Mouse (Mus musculus): ENCODE measurements around the gene Gstm3.

Gene Gstm3

DNA sequence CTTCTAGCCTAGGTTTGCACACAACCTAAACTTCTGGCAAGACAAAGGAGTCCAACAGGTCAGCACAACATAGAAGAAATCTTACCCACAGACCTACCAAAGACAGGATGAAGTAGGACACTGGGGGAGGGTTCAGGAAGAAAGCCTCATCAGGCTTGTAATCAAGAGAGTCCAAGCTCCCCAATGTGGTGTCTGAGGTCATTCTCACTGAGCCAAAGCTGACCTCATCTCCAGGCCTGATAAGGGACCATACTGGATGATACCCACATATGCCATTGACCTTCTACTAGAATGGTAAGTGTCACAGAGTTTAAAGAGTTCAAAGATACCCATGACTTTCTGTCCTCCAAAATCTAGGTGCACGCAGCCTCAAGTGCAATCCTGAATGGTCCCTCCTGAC lies 5.2 kb upstream of the Gstm3 start:
- 100% methylated on average over 1 of the region's 1 CpGs for WGBS

DNA sequence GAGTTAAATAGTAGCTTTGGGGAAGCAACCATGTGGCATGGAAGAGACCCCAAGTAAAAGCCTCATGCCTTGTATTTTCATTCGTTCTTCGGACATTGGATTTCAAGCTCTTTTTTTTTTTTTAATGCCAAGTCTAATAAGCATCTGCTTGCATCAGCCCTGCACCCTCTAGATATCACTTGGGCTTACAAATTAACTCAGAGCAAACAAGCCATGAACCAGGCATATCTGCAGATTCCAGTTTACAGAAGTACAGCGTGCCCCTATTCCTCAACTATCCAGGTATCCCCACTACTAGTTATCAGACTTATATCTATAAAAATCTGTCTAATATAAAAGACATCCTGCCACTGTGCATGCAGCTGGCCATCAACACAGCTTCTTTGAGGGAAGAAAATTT lies 3.0 kb upstream of the Gstm3 start:
- over 99% methylated on average over 3 of the region's 3 CpGs for WGBS

DNA sequence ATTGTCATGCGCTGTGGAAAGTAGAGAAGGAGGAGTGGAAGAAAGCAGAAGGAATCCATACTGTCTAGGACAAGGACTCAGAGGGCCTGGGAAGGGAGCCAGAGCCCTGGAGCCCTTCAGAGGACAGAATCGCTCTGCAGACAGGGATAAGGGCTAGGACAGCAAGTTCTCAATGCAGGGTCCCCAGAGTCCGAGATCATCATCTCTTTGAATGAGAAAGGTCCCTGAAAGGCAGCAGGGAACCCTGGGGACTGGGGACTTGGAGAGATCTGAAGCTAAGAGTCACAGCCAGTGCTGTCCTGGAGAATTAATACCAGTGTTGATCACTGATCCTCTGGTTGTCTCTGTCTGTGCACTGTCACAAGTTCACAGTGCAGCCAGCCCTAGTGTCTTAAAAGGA lies 2.0 kb upstream of the Gstm3 start:
- 82% methylated on average over 3 of the region's 3 CpGs for WGBS

DNA sequence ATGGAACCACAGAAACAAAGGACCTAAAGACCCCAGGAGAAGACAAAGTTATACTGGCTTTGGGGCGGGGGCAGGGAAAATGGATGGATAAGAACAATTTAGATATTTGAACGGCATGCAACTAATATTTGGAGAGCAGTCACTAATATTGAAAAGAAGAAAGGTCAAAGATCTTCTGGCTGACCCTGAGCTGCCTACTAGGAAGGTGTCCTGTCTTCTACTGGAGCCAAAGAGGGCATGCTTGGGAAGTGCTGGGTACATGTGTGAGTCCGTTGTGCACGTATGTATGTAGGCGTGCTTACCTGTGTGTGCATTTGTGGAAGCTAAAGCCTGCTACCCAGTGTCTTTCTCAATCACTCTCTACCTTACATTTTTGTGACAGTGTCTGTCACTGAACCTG lies 2.5 kb downstream of the Gstm3 start:
- WGBS, result 96% methylated on average over 5 of the region's 5 CpGs

DNA sequence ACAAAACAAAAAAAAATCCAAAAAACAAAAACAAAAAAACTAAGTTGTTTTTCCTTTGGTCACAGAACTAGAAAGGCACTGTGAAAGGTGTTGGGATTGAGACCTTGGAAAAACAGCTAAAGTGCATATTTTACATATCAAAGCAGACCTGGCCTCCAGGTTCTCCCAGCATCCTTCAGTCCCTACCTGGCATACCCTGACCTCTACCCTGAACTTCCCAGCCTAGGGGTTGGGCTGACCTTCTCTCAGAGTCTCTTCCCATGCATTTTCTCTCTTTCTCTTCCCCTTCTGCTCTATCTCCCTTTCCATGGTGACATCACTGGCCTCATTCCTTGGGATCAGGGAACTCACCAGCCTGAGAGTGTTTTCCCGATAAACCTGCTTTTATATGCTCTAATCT lies 3.5 kb downstream of the Gstm3 start:
- 88% methylated on average over 1 of the region's 1 CpGs for WGBS

DNA sequence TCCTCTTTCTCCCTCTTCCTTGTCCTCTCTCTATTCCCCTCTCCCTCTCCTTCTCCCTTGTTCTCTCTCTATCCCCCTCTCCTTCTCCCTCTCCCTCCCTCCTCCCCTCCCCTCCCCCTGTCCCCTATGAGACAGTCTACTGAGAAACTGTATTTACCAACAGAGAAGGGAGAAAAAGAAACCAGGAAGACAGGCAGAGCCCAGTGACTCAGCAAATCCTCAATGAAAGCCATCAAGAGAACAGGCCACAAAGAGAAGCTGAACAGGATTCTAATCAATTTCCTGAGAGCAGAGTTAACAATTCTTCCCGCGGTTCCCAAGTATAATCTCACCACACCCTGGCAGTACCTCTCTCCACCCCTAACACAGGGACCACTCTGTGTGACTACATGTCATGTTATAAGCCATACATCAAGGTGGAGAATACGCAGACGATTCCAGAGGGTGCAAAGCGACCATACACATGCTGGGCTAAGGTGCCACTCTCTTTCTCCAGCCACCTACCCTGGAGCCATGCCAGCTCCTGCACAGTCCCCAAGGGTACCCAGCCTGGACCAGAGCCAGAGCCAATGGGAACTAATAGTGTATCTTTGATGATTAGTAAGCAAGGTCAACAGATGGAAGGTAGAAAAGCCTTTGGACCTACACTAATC lies 4.3 kb downstream of the Gstm3 start:
- WGBS, result 63% methylated on average over 5 of the region's 5 CpGs

DNA sequence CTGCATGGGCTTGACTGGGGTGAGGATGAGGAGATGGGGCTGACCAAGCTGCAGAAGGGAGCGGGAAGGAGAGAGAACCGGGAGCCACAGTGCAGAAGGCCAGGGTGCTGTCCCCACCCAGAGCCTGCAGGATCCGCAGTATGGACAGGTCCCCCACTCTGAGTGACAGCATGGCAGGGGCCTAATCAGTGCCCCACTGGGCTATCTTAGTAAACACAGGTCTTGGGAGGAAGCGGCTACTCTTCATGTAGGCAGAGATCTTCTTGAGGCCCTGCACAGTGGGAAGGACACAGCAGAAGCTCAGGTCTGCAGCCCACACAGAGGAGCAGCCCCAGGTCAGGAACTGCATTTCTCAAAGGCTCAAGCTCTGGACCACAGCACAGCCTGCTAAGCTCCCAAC lies 5.1 kb downstream of the Gstm3 start:
- WGBS, result 94% methylated on average over 4 of the region's 4 CpGs

DNA sequence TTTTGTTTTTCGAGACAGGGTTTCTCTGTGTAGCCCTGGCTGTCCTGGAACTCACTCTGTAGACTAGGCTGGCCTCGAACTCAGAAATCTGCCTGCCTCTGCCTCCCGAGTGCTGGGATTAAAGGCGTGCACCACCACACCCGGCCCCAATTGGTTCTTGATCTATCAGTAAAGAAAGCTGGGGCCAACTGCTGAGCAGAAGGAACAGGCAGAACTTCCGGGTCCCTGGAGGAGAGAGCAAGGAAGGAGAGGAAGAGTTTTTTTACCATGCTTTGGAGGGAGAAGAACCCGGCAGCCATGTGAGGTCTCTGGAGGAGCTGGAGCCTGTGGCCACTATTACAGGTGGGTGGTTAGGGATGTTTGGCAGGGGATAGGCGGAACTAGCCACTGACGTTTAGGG lies 13.8 kb downstream of the Gstm3 start:
- WGBS, result 90% methylated on average over 9 of the region's 9 CpGs

DNA sequence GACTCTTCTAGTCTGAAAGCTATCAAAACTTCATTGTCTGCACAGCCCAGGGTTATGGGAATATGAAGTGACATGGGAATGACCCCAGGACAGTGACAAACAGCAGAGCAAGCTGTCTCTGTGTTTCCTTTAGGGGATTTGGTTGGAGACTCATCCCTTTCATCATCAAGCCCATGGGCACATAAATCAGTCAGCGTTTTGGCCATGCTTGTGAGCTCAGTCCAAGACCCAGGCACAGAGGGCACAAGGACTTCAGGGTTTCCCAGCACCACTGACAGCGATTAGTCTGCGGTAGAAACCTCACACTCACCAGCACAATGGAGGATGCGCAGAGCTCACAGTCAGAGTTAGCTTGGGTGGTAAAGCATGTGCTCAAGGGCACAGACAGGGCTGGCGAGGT lies 15.2 kb downstream of the Gstm3 start:
- 92% methylated on average over 5 of the region's 5 CpGs for WGBS

DNA sequence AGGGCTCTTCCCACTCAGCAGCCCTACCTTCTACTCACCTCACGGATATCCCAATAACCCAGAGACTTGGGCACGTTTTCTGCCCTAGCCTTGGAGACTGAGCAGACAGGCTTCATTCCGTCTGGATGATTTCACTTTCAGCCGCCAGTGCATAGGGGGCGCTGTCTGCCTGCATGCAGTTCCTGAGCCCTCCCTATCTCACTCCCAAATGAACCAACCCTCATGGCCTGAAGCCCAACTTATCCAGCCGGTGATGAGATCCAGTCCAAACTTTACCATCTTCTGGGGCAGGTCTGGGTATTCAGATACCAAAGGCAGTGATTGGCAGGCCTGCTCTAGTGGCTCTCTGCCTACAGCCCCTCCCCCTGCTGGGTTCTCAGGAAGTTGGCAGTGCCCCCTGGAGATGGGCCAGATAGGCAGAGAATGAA lies 15.7 kb downstream of the Gstm3 start:
- 32% methylated on average over 6 of the region's 6 CpGs for WGBS

DNA sequence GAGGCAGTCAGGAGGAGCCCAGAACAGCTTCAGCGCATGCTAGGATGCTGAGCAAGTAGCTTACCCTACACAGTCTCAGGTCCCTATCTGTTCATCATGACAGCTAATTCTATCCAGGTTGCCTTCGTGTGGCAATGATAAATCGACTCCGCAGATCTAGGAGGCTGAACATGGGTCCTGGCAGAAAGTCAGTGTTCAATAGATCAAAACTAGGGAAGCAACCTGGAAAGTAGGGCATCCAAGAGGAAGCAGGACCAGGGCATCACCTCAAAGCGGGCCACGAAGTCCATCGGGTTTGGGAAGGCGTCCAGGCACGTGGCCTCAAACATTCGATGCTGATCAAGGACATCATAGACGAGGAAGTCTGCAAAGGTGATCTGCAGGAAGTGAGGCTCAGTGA lies 18.6 kb downstream of the Gstm3 start:
- 89% methylated on average over 11 of the region's 11 CpGs for WGBS

DNA sequence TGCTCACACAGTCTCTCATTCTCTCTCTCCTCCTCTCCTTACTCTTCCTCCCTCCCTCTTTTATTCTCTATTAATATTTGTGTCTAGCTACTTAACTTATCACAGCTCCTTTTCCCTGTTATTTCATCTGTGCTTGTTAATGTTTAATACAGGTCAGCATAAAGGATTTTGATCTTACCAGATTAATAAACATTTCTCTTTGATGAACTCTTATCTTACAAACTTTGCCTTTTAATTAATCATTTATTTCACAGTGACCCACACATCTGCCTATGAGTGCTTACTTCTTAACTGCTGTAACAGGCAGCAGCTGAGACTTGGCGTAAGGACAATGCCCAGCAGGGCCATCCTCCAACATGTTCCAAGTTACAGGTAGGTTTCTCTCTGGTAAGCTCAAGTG lies 19.6 kb downstream of the Gstm3 start:
- WGBS, result 100% methylated on average over 1 of the region's 1 CpGs

DNA sequence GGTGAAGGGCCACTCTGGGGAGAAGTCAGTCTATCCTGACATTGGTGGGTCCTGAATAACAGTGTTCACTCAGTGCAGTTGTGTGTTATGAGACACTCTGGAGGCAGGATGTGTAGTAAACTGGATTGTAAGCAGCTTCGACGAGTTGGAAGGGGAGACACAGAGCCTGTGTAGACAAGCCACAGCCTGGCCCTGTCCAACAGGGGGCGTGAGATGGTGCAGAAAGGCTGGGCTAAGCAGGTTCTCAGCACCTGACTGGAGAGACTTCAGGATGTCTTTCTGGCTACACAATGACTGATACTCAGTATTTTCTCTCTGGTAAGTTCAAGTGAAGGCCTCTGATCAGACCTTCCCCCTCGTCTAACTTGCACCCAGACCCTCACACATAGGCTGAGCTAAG lies 23.4 kb downstream of the Gstm3 start:
- WGBS, result 70% methylated on average over 4 of the region's 4 CpGs

DNA sequence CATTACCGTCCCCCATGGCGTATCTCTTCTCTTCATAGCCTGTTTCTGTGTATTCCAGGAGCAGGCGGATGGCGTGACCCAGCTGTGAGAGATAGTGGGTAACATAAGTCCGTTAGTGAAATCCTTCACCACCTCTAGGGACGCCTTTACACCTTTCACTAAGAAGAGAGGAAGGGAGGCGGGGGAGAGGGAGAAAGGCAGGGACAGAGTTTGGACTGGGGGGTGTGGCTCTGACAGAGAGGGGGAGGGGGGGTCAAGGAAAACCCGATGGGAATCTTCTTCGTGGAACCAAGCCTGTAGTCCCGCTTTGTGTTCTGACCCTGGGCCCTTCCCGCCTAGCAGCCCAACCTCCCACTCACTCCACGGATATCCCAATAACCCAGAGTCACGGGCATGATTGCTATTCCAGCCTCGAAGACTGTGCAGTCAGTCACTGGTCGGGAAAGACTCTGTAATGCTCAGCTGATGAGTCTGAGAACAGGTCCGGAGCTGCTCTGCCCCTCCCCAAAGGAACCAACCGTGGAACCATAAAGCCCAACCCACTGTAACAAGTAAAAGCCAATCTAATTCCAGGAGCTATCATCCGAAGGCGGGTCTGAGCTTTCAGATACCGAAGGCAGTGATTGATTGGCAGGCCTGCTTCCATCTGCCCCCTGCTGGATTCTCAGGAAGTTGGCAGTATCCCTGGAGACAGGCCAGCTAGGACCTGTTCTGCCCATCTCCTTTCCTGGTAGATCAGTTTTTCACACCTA lies 25.7 kb downstream of the Gstm3 start, which contains the start of gene Gstm6:
Gstm6 (minus strand) TSS at position 511 of the 752 bp plus-strand sequence.
- WGBS, result 41% methylated on average over 20 of the region's 20 CpGs

DNA sequence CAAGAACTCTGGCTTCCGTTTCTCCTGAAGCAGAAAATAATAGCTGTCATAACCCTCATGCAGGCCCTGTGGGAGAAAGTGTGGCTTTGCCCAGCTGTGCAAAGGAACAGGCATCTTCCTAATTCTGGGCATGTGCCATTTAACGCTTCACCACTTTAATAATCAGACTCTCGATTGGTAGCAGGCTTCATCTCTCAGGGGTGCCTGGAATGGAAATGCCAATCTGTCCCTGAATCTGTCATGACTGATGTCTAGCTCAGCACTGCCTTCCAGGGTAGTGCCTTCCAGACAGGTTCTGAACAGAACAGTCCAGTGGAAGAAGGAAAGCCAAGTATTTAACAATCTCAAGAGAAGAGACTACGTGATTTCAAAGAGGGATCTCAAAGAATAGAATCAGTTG lies 27.8 kb downstream of the Gstm3 start:
- 71% methylated on average over 4 of the region's 4 CpGs for WGBS

DNA sequence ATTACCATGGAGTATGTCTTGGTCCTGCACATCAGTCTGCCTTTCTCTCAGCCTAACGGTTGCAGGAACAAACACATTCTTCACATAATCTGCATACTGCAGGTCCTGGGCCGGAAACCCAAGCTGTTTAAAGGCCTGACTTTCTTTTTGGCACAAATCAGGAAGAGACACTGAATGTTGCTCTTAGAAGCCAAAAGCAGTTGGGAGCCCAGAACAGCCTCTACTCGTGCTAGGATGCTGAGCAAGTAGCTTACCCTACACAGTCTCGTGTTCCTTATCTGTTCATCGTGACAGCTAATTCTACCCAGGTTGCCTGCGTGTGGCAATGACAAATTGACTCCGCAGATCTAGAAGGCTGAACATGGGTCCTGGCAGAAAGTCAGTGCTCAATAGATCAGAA lies 28.6 kb downstream of the Gstm3 start:
- 45% methylated on average over 7 of the region's 7 CpGs for WGBS

DNA sequence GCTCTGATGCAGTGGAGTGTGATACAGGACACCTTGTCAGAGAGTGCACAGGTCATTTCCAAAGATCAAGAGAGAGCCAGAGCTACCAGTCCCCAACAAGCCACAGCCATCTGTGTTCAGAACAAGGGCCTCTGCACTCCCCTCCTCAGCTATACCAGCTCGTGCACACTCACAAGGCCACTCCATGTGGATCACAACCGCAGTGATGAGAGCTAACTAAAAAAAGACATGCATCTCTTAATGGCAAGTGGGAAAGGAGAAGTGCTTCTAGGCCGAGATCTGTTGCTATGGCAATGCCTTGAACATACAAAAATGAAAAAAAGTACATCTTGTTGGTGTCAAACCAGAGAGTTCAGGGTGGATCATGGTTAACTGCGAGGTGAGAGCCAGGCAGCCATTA lies 29.3 kb downstream of the Gstm3 start:
- 31% methylated on average over 4 of the region's 4 CpGs for WGBS

DNA sequence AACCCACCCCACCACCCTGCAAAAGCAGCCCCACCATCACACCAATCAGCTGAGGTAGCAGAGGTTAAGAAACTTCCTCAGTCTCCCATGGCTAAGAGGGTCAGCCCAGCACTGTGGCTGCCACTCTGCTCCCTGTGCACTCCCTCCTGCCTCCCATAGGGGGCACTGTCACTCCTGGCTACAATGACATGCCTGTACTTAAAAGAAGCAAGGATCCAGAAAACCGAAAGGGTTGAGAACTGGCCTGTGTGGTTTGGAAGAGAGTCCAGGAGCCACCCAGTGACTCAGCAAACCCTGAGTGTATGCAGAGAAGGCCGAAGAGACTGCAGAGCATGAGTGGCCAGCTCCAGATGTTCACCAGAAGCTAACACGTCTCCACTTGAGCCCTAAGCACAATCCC lies 29.7 kb downstream of the Gstm3 start:
- WGBS, result 12% methylated on average over 3 of the region's 3 CpGs

DNA sequence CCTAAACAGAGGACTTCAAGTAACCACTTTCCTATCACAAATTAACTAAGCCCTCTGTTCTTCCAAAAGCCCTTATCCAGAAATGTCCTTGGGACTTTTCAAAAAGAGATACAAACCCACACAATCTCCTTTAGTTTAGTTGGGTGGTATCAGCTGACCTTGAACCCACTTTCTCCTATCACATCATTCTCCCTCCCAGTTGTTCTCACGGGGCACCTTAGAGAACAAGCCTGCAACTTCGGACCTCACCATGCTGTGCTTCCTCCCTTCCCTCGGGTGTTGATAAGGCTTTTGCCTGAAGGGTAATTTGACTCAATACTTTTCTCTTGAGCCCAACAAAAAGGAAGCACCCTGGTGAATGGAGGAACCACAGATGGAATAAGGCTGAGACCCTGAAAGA lies 33.2 kb downstream of the Gstm3 start:
- 76% methylated on average over 3 of the region's 3 CpGs for WGBS

DNA sequence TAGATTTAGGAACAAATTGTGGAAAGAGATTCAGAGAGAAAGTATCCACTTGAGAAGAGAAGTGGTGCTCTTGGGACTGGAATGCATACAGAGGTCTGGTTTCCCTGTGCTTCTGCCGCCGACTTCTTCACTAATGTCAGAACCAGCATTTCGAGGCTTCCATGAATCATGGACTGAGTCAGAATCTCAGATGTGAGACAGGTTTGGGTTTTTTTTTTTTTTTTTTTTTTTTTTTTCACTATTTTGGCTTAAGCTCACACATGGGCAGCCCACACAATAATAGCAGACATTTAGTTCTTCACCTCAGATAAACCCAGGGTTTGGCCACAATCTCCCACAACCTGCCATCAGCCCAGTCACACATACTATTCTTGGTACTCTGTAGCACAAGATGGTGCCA lies 33.8 kb downstream of the Gstm3 start:
- WGBS, result 57% methylated on average over 3 of the region's 3 CpGs

DNA sequence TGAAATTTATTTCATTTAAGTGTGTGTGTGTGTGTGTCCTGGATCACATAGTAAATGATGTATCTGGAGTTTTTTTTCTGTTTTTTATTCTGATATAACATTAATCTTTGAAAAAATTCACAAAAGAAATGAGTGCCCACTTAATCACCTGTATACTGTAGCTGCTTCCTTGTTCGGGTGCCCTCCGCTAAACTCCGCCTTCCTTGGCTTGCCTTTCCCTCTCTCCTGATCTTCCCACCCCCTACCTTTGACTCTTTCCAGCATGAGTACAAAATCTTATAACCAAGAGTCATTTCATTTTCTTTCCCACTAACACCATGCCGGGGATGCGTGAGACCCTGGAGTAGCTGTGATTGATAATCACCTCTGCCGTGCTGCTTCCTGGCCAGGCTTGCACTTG lies 37.0 kb downstream of the Gstm3 start:
- 78% methylated on average over 6 of the region's 6 CpGs for WGBS

DNA sequence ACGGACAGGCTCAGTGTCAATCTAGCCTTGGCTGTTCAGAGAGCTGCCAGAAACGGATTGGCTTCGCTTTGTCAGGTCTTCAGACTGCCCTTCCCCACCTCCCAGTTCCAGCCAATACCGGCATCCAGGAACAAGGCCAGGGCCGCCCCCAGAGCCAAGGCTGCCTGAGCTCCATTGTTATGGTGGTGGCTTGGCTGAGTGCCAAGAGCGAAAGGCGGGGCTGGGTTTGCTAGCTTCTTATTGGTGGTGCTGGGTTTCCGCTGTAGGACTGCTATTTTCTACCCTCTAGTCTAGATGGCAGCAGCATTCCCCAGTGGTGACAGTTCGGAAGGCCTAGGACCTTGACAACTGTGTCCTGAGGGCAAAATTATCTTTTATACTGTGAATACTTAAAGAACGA lies 37.4 kb downstream of the Gstm3 start, which contains the start of gene Gstm7:
Gstm7 (minus strand) TSS at position 148 of the 400 bp plus-strand sequence.
- WGBS, result 15% methylated on average over 10 of the region's 10 CpGs

DNA sequence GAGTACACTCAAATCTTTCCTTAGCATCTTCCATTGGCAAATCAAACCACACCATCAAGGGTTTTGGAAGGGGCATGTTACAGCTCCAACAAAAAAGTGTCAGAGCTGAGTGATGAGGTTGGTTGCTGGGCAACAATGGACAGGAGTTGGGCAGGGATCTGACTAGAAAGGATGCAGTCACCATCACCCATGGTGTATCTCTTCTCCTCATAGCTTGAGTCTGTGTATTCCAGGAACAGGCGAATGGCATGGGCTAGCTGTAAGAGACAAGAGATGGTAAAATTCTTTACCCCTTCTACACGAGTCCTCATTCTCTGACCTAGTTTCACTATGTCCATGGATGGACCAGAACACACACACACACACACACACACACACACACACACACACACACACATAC lies 37.9 kb downstream of the Gstm3 start:
- WGBS, result 50% methylated on average over 2 of the region's 2 CpGs

DNA sequence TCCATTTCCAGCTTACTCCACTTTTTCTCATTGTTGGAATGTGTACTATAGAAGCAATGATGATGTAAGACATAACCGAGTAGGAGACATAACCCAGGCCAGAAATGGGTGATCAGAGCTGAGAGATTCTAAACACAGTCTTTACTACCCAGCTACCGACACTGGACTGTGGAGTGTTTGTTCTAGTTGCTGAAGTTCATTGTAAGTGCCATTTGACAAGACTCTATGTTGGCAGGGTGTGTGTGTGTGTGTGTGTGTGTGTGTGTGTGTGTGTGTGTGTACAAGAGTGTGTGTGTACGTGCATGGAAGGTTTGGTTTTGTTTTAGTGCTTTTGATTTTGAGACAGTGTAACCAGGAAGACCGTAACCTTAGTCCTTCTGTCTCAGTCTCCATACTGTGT lies 39.4 kb downstream of the Gstm3 start:
- WGBS, result 78% methylated on average over 4 of the region's 4 CpGs

All from cerebral cortex, adult 2 months (tissue).